In genomic region chr12:88644281-88644680, GRCm38 (mm10) we compare ENCODE assay signal across 22 mouse cellular contexts.
"Had no signal": no experiment of that assay in that cellular context is flagged by ENCODE, and none has a peak within 500 bp of the region (broad histone marks: within the 10 kb centered on the region; RNA-seq: fewer than 3 reads in every experiment).

No protein-coding gene starts in this region.

- DNase-seq: liver, postnatal 0 days; lung, adult 2 months; lung, postnatal 14 days; lung, postnatal 36 days; right cerebral cortex, adult 18-20 months; right cerebral cortex, postnatal 25 days; right cerebral cortex, postnatal 4 days; spleen, adult 18-20 months; thymus, adult 2 months; thymus, postnatal 25 days; thymus, postnatal 4 days had no signal

- H3K4me3 ChIP-seq: liver, embryonic 15.5 days; lung, embryonic 15.5 days; megakaryocyte, embryonic 14.5 days; midbrain, embryonic 13.5 days; midbrain, embryonic 15.5 days; neural tube, embryonic 12.5 days; stomach, embryonic 15.5 days had no signal

- H3K4me2 ChIP-seq: liver, embryonic 15.5 days; lung, embryonic 15.5 days; midbrain, embryonic 11.5 days; midbrain, embryonic 13.5 days; midbrain, embryonic 15.5 days; neural tube, embryonic 12.5 days; stomach, embryonic 15.5 days had no signal

- H3K36me3 ChIP-seq: liver, embryonic 15.5 days; lung, embryonic 15.5 days; midbrain, embryonic 13.5 days; midbrain, embryonic 15.5 days; neural tube, embryonic 12.5 days; stomach, embryonic 15.5 days had no signal

- H3K27ac ChIP-seq: liver, embryonic 15.5 days; lung, embryonic 15.5 days; macrophage; midbrain, embryonic 13.5 days; midbrain, embryonic 15.5 days; neural tube, embryonic 12.5 days; stomach, embryonic 15.5 days; stomach, postnatal 0 days had no signal

- ATAC-seq: liver, postnatal 0 days; lung, postnatal 0 days; midbrain, embryonic 13.5 days; midbrain, embryonic 15.5 days had no signal

- H3K9ac ChIP-seq: liver, embryonic 15.5 days; liver, postnatal 0 days; lung, embryonic 15.5 days; midbrain, embryonic 13.5 days; midbrain, embryonic 15.5 days; neural tube, embryonic 12.5 days; stomach, embryonic 15.5 days had no signal

- H3K4me1 ChIP-seq: liver, embryonic 15.5 days; lung, embryonic 15.5 days; megakaryocyte, embryonic 14.5 days; midbrain, embryonic 13.5 days; midbrain, embryonic 15.5 days; neural tube, embryonic 12.5 days; stomach, embryonic 15.5 days had no signal

- H3K9me3 ChIP-seq: liver, embryonic 15.5 days; lung, embryonic 15.5 days; midbrain, embryonic 13.5 days; midbrain, embryonic 15.5 days; neural tube, embryonic 12.5 days; stomach, embryonic 15.5 days had no signal

- H3K27me3 ChIP-seq: liver, embryonic 15.5 days; lung, embryonic 15.5 days; megakaryocyte, embryonic 14.5 days; midbrain, embryonic 13.5 days; midbrain, embryonic 15.5 days; neural tube, embryonic 12.5 days; stomach, embryonic 15.5 days had no signal
